Mouse (Mus musculus): ENCODE data around the gene Hoxa11. TPM values are rescaled to one million over a fixed set of nuclear protein-coding genes. Genes with fewer than 3 reads are reported as not detected.

Hoxa11 gene
- polyA plus RNA-seq, 1 experiment from 2014 or later = not detected

GRCm38 (mm10) chr6:52223939-52224760 is 21.5 kb downstream of the Hoxa11 start:
- 2% methylated on average over 24 of the region's 24 CpGs for WGBS
- H3K4me1 ChIP-seq = peaks cover 11% of the 10 kb centered on the region
- no peak overlapping the region for H3K27ac ChIP-seq (replicated peaks)
- no peak overlapping the region for H3K4me3 ChIP-seq
- H3K9me3 ChIP-seq (replicated peaks) = no peaks in the 10 kb centered on the region
- DNase-seq (ENCODE audit: low spot score) = no peak
- peaks cover 100% of the 10 kb centered on the region for H3K27me3 ChIP-seq (ENCODE audit: low read depth, poor library complexity, severe bottlenecking)
- no peaks in the 10 kb centered on the region for H3K36me3 ChIP-seq

DNA sequence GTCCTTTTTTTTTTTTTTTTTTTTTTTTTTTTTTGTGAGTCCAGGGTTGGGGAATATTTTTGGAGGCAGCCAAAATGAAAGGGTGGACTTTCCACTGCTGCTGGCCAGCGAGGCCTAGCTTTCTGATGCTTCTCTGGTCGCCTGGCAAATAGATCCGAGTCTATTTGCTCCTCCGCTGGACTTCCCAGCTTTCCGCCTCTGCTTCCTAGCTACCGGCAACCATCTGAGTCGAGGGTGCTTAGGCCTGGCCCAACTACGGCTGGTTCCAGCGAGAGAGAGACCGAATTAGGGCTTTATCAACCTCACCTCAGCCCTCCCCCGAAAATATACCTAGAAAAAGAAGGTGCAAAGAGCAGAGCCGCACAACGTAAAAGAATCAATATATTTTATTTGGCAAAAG is 22.9 kb downstream of the Hoxa11 start:
- Histone ChIP-seq H3K4me1 (peaks cover 12% of the 10 kb centered on the region), H3K9me3 (replicated peaks) (no peaks in the 10 kb centered on the region), H3K4me3 (no peak overlapping the region), H3K27ac (replicated peaks) (no peak overlapping the region), H3K27me3 (ENCODE audit: low read depth, poor library complexity, severe bottlenecking) (peaks cover 100% of the 10 kb centered on the region), H3K36me3 (no peaks in the 10 kb centered on the region)
- WGBS = 10% methylated on average over 13 of the region's 13 CpGs
- no peak for DNase-seq (ENCODE audit: low spot score)

GRCm38 (mm10) chr6:52221993-52222685 is 23.5 kb downstream of the Hoxa11 start:
- H3K4me1 ChIP-seq = peaks cover 17% of the 10 kb centered on the region
- no peaks in the 10 kb centered on the region for H3K36me3 ChIP-seq
- H3K9me3 ChIP-seq (replicated peaks) = no peaks in the 10 kb centered on the region
- no peak for DNase-seq (ENCODE audit: low spot score)
- H3K27ac ChIP-seq (replicated peaks) = no peak overlapping the region
- 0 out of 2 replicates have a peak overlapping the region, but pooled peaks have one; percentile 49 for H3K4me3 ChIP-seq
- 6% methylated on average over 21 of the region's 21 CpGs for whole genome bisulfite sequencing
- H3K27me3 ChIP-seq (ENCODE audit: low read depth, poor library complexity, severe bottlenecking) = peaks cover 100% of the 10 kb centered on the region

DNA sequence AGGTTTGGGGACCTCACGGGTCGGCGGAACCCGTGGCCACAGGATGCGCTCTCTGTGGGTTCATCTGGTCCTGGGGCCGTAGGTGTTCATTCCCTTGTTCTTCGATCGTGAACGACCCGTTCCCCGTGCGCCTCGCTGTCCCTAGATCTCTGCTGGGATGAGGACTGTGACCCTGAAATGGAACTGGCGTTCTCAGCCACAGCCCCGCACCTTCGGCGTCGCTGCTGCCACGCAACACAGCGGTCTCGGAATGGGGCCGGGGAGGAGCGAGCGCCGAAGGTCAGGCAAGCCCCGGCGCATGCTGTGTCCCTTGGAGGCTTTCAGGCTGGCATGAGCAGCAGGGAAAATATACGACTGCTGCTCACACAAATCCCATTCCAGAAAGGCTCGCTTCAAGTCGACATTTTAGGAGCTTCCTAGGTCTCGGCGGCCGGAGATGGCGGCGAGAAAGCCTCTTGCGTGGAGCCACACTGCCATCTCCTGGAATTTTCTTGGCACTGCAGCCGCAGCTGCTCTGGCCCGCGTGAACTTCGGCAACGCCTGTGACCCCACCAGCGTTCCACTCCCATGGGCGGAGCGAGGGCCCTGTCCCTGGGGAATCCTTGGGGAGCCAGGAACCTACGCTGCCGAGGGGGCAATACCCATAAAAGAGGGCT is 24.1 kb downstream of the Hoxa11 start, which contains the start of gene Hoxa7:
TSS of gene Hoxa7 (minus strand) at position 518 of the 656 bp plus-strand sequence.
- H3K27ac ChIP-seq (replicated peaks) = no peak within 1 kb of the TSS
- H3K9me3 ChIP-seq (replicated peaks) = no peaks in the 10 kb centered on the region
- no peaks in the 10 kb centered on the region for H3K36me3 ChIP-seq
- H3K4me1 ChIP-seq = peaks cover 23% of the 10 kb centered on the region
- peaks cover 100% of the 10 kb centered on the region for H3K27me3 ChIP-seq (ENCODE audit: low read depth, poor library complexity, severe bottlenecking)
- H3K4me3 ChIP-seq = peak within 1 kb of the TSS; percentile 49
- peak; percentile 88 for DNase-seq (ENCODE audit: low spot score)
- under 1% methylated on average over 46 of the region's 46 CpGs for WGBS

- Histone ChIP-seq H3K27me3 (ENCODE audit: low read depth, poor library complexity, severe bottlenecking) (peaks cover 100% of the 10 kb centered on the region), H3K4me3 (peak overlapping the region; percentile 49), H3K9me3 (replicated peaks) (no peaks in the 10 kb centered on the region), H3K4me1 (peaks cover 23% of the 10 kb centered on the region), H3K36me3 (no peaks in the 10 kb centered on the region), H3K27ac (replicated peaks) (no peak overlapping the region)
- no peak for DNase-seq (ENCODE audit: low spot score)
- WGBS = 7% methylated on average over 12 of the region's 12 CpGs
Measured at GRCm38 (mm10) chr6:52220865-52221310, 24.7 kb downstream of the Hoxa11 start.

DNA sequence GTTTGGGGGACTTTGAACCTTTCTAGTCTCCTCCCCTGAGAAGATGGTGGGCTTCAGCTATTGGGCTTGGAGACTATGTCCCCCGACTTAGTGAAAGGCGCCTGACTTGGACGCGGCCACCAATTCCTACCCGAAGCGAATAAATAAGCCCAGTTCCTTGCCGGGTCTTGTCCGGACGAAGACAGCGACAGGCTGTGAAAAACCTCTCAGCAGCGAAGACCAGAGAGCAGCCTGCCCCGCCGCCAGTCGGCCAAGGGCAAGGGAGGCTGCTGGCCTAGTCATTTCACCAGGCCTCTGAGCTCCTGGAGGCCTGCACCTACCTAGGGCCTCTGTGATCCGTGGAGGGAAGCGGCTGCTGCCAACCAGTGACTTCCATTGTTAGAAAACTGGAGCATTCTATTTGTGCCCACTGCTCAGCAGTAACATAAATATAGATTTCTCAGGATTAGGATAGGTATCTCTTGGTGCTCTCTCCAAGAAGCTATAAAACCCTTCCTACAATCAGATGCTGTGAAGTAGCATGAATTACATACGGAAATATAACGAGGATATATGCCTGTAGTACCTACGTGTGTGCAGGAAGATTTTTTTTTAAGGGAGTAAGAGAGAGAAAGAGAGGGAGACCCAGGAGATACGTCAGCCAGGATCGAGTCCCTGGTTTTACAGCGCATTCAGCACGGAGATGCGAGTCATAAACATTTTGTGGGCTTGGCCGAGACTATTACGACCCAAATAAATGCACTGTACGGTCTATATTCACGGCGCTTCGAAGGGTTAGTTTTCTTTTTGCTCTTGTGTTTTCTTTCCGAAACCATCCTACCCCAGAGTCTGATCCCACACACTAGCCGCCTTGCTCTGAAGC is 25.4 kb downstream of the Hoxa11 start:
- no peak overlapping the region for H3K4me3 ChIP-seq
- H3K9me3 ChIP-seq (replicated peaks) = no peaks in the 10 kb centered on the region
- no peak overlapping the region for H3K27ac ChIP-seq (replicated peaks)
- no peak for DNase-seq (ENCODE audit: low spot score)
- 11% methylated on average over 32 of the region's 32 CpGs for WGBS
- peaks cover 100% of the 10 kb centered on the region for H3K27me3 ChIP-seq (ENCODE audit: low read depth, poor library complexity, severe bottlenecking)
- H3K36me3 ChIP-seq = no peaks in the 10 kb centered on the region
- H3K4me1 ChIP-seq = peaks cover 23% of the 10 kb centered on the region

GRCm38 (mm10) chr6:52219234-52219942 is 26.2 kb downstream of the Hoxa11 start:
- Histone ChIP-seq H3K27me3 (ENCODE audit: low read depth, poor library complexity, severe bottlenecking) (peaks cover 100% of the 10 kb centered on the region), H3K36me3 (no peaks in the 10 kb centered on the region), H3K27ac (replicated peaks) (no peak overlapping the region), H3K9me3 (replicated peaks) (no peaks in the 10 kb centered on the region), H3K4me1 (peaks cover 23% of the 10 kb centered on the region), H3K4me3 (no peak overlapping the region)
- DNase-seq (ENCODE audit: low spot score) = no peak
- WGBS = 17% methylated on average over 9 of the region's 9 CpGs

DNA sequence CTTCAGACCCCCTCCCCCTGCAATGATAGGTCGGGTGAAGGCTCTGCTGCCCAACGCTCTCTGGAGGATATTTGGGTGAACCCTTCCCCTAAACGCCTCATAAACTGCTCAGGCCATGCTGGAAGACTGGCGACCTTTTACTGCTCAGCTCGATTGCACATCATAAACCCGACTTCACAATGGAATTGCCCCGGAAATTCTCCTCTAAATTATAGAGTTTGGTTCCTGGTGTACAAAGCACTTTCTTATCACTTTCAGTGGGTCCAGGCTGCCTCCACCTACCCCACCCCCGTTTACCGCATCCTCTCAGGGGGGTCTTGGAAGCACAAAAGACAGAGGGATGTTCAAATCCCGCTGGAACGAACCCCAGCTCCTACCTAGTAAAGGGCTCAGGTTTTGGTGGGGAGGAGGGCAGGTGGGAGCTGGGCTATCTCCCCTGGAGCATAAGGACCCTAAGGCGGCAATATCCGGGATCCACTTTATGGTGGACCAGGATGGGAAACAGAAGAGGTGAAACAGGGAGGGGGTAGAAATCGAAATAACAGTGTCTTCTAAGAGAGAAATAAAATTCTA is 26.9 kb downstream of the Hoxa11 start:
- no peak overlapping the region for H3K27ac ChIP-seq (replicated peaks)
- 11% methylated on average over 14 of the region's 14 CpGs for WGBS
- H3K9me3 ChIP-seq (replicated peaks) = no peaks in the 10 kb centered on the region
- peaks cover 23% of the 10 kb centered on the region for H3K4me1 ChIP-seq
- no peaks in the 10 kb centered on the region for H3K36me3 ChIP-seq
- no peak overlapping the region for H3K4me3 ChIP-seq
- DNase-seq (ENCODE audit: low spot score) = no peak
- H3K27me3 ChIP-seq (ENCODE audit: low read depth, poor library complexity, severe bottlenecking) = peaks cover 100% of the 10 kb centered on the region

DNA sequence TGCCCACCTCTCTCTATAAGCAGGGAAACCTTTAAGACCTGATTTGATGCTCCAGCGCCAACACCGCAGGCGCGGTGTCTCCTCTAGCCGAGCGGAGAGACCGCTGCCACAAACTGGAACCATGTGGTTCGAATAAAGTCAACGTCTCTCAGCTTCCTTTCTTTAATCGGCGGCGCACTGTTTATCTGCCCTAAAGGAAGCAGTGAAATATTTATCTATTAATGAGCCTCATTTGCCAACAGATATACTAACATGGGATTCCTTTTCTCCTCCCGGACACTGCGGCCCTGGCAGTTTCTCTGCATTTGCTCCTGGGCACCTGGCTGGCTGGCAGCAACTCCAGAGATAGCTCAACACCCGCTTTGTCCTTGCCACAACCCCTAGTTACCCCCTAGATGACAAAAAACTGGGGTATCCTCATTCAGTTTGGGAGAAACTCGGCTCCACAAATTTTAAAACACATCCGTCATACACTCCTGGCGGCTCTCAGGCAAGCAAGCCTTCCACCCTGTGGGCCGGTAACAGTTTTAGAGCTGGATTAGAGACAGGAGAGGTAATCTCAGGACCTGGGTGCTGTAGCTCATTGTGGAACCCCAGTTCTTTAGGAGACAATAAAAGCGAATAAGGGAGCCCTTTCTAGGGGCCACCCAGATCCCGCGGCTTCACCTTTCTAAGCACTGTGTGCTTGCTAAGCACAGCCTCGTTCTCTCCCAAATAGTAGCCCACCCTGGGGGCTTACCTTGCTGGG is 27.5 kb downstream of the Hoxa11 start:
- H3K27ac ChIP-seq (replicated peaks) = no peak overlapping the region
- 4% methylated on average over 23 of the region's 23 CpGs for WGBS
- H3K36me3 ChIP-seq = no peaks in the 10 kb centered on the region
- no peak overlapping the region for H3K4me3 ChIP-seq
- peaks cover 100% of the 10 kb centered on the region for H3K27me3 ChIP-seq (ENCODE audit: low read depth, poor library complexity, severe bottlenecking)
- no peaks in the 10 kb centered on the region for H3K9me3 ChIP-seq (replicated peaks)
- DNase-seq (ENCODE audit: low spot score) = no peak
- peaks cover 23% of the 10 kb centered on the region for H3K4me1 ChIP-seq

- H3K36me3 ChIP-seq = no peaks in the 10 kb centered on the region
- H3K4me1 ChIP-seq = peaks cover 23% of the 10 kb centered on the region
- no peaks in the 10 kb centered on the region for H3K9me3 ChIP-seq (replicated peaks)
- H3K4me3 ChIP-seq = peak overlapping the region; percentile 39
- no peak overlapping the region for H3K27ac ChIP-seq (replicated peaks)
- peak; percentile 77 for DNase-seq (ENCODE audit: low spot score)
- peaks cover 100% of the 10 kb centered on the region for H3K27me3 ChIP-seq (ENCODE audit: low read depth, poor library complexity, severe bottlenecking)
- 0% methylated on average over 25 of the region's 25 CpGs for WGBS
Measured at GRCm38 (mm10) chr6:52217459-52217768, 28.2 kb downstream of the Hoxa11 start.

All from midbrain, embryonic 10.5 days (tissue).